Mouse (Mus musculus) forebrain, embryonic 11.5 days (tissue): ENCODE measurements around the gene Zdhhc6. TPM values are rescaled to one million over a fixed set of nuclear protein-coding genes. Genes with fewer than 3 reads are reported as not detected.

Experiments used
- ATAC-seq: fragments of 200-750 bp; cut with Nextera tagmentation; replicated peaks from 2 replicates; pipeline ENCODE4 v1.8.0; 2017; ENCODE audit warnings: moderate TSS enrichment; ENCODE audit not compliant: low FRiP score
- DNase-seq: peaks from one replicate; pipeline ENCODE4 v3.0.0-alpha.2; 2017; ENCODE audit warnings: low spot score
- H3K27ac ChIP-seq: fragments of 300-500 bp; sonication (generic); 2 replicates; pipeline ENCODE4 v1.5.1; 2014; ENCODE audit warnings: low read depth, low read length
- H3K27me3 ChIP-seq: fragments of 300-500 bp; sonication (generic); 2 replicates; pipeline ENCODE4 v1.6.1; 2014; ENCODE audit warnings: mild to moderate bottlenecking, low read length, mixed read lengths; ENCODE audit not compliant: control insufficient read depth, insufficient read depth
- H3K36me3 ChIP-seq: fragments of 300-500 bp; sonication (generic); 2 replicates; pipeline ENCODE4 v1.6.1; 2014; ENCODE audit warnings: mild to moderate bottlenecking, low read length, moderate library complexity, mixed read lengths; ENCODE audit not compliant: control insufficient read depth, insufficient read depth
- H3K4me1 ChIP-seq: fragments of 300-500 bp; sonication (generic); replicated peaks from 2 replicates; pipeline ENCODE4 v1.6.1; 2014; ENCODE audit warnings: low read length, mixed read lengths; ENCODE audit not compliant: control insufficient read depth, insufficient read depth
- H3K4me2 ChIP-seq: fragments of 300-500 bp; sonication (generic); 2 replicates; pipeline ENCODE4 v1.6.1; 2014; ENCODE audit warnings: low read depth, mild to moderate bottlenecking, low read length, moderate library complexity, mixed read lengths; ENCODE audit not compliant: severe bottlenecking
- H3K4me3 ChIP-seq: fragments of 300-500 bp; sonication (generic); 2 replicates; pipeline ENCODE4 v1.5.1; 2014; ENCODE audit warnings: low read depth, low read length
- H3K9ac ChIP-seq: fragments of 300-500 bp; sonication (generic); 2 replicates; pipeline ENCODE4 v1.6.1; 2014; ENCODE audit warnings: low read length
- H3K9me3 ChIP-seq: fragments of 300-500 bp; sonication (generic); 2 replicates; pipeline ENCODE4 v1.6.1; 2016; ENCODE audit warnings: low read length, mixed read lengths; ENCODE audit not compliant: control insufficient read depth
- WGBS: fragments of 180-500 bp; shearing (Covaris S2); extraction: QIAGEN DNeasy Blood & Tissue Kit; methylation state at CpG from one replicate; pipeline ENCODE4 v1.1.7; 2014; 5-methylcytosine and 5-hydroxymethylcytosine counted together
- polyA plus RNA-seq: library from polyadenylated mRNA; unstranded; fragments of >200 nt; fragmentation: Nextera tagmentation; extraction: Ambion mirVana; gene quantifications from 2 replicates; pipeline ENCODE4 v1.2.1, GENCODE M21; 2014

The Zdhhc6 gene
- polyA plus RNA-seq, 1 experiment from 2014 or later = 126 TPM

- DNase-seq = no peak
- H3K27me3 ChIP-seq = no peaks in the 10 kb centered on the region
- no peak for ATAC-seq
- no peak overlapping the region for H3K4me2 ChIP-seq
- no peak overlapping the region for H3K27ac ChIP-seq
- H3K4me1 ChIP-seq = no peaks in the 10 kb centered on the region; the same call in 1 of the 2 replicates
- H3K9me3 ChIP-seq = no peaks in the 10 kb centered on the region
- H3K9ac ChIP-seq = no peak overlapping the region
- H3K4me3 ChIP-seq = no peak overlapping the region
- H3K36me3 ChIP-seq = no peaks in the 10 kb centered on the region
- WGBS = 91% methylated on average over 10 of the region's 10 CpGs
Observed at GRCm38 (mm10) chr19:55337664-55338063, 21.8 kb upstream of the Zdhhc6 start.

GRCm38 (mm10) chr19:55337066-55337465 lies 21.2 kb upstream of the Zdhhc6 start:
- H3K27ac ChIP-seq = no peak overlapping the region
- H3K4me1 ChIP-seq = no peaks in the 10 kb centered on the region; the same call in 1 of the 2 replicates
- no peak for ATAC-seq
- H3K9ac ChIP-seq = no peak overlapping the region
- H3K27me3 ChIP-seq = no peaks in the 10 kb centered on the region
- no peak overlapping the region for H3K4me2 ChIP-seq
- no peak overlapping the region for H3K4me3 ChIP-seq
- DNase-seq = no peak
- H3K9me3 ChIP-seq = no peaks in the 10 kb centered on the region
- H3K36me3 ChIP-seq = no peaks in the 10 kb centered on the region
- WGBS = 79% methylated on average over 9 of the region's 9 CpGs

GRCm38 (mm10) chr19:55336441-55336840 lies 20.6 kb upstream of the Zdhhc6 start:
- Histone ChIP-seq H3K9ac (no peak overlapping the region), H3K4me2 (no peak overlapping the region), H3K27ac (no peak overlapping the region), H3K27me3 (no peaks in the 10 kb centered on the region), H3K4me3 (no peak overlapping the region), H3K36me3 (no peaks in the 10 kb centered on the region), H3K9me3 (no peaks in the 10 kb centered on the region), H3K4me1 (no peaks in the 10 kb centered on the region; the same call in 1 of the 2 replicates)
- 87% methylated on average over 12 of the region's 12 CpGs for WGBS
- ATAC-seq (no peak), DNase-seq (no peak)

- H3K9me3 ChIP-seq = no peaks in the 10 kb centered on the region
- H3K9ac ChIP-seq = no peak overlapping the region
- H3K4me2 ChIP-seq = no peak overlapping the region
- 95% methylated on average over 1 of the region's 1 CpGs for WGBS
- H3K27me3 ChIP-seq = no peaks in the 10 kb centered on the region
- no peaks in the 10 kb centered on the region; the same call in 1 of the 2 replicates for H3K4me1 ChIP-seq
- no peaks in the 10 kb centered on the region for H3K36me3 ChIP-seq
- DNase-seq (no peak), ATAC-seq (no peak)
- no peak overlapping the region for H3K4me3 ChIP-seq
- H3K27ac ChIP-seq = no peak overlapping the region
Observed at GRCm38 (mm10) chr19:55335881-55336280, 20.0 kb upstream of the Zdhhc6 start.

- peak; percentile 76 for DNase-seq
- no peak overlapping the region for H3K4me3 ChIP-seq
- H3K27me3 ChIP-seq = no peaks in the 10 kb centered on the region
- no peak overlapping the region for H3K27ac ChIP-seq
- H3K4me2 ChIP-seq = no peak overlapping the region
- no peaks in the 10 kb centered on the region for H3K36me3 ChIP-seq
- ATAC-seq = peak; percentile 66; the same call in 1 of the 2 replicates
- no peaks in the 10 kb centered on the region; the same call in 1 of the 2 replicates for H3K4me1 ChIP-seq
- no peaks in the 10 kb centered on the region for H3K9me3 ChIP-seq
- H3K9ac ChIP-seq = no peak overlapping the region
- 96% methylated on average over 8 of the region's 8 CpGs for WGBS
Observed at GRCm38 (mm10) chr19:55332641-55333268, 16.9 kb upstream of the Zdhhc6 start.

- Histone ChIP-seq H3K4me3 (no peak overlapping the region), H3K9ac (no peak overlapping the region), H3K36me3 (no peaks in the 10 kb centered on the region), H3K4me2 (no peak overlapping the region), H3K4me1 (no peaks in the 10 kb centered on the region), H3K27ac (no peak overlapping the region), H3K9me3 (no peaks in the 10 kb centered on the region), H3K27me3 (no peaks in the 10 kb centered on the region)
- DNase-seq (no peak), ATAC-seq (no peak)
- 91% methylated on average over 5 of the region's 5 CpGs for WGBS
Observed at GRCm38 (mm10) chr19:55331776-55332175, 15.9 kb upstream of the Zdhhc6 start.

GRCm38 (mm10) chr19:55327510-55327909 lies 11.7 kb upstream of the Zdhhc6 start:
- H3K27me3 ChIP-seq = no peaks in the 10 kb centered on the region
- no peaks in the 10 kb centered on the region for H3K36me3 ChIP-seq
- H3K4me3 ChIP-seq = no peak overlapping the region
- ATAC-seq (no peak), DNase-seq (no peak)
- H3K9me3 ChIP-seq = no peaks in the 10 kb centered on the region
- H3K4me2 ChIP-seq = no peak overlapping the region
- no peak overlapping the region for H3K9ac ChIP-seq
- 92% methylated on average over 4 of the region's 4 CpGs for WGBS
- no peak overlapping the region for H3K27ac ChIP-seq
- no peaks in the 10 kb centered on the region for H3K4me1 ChIP-seq

GRCm38 (mm10) chr19:55322604-55323003 lies 6.8 kb upstream of the Zdhhc6 start:
- H3K36me3 ChIP-seq = no peaks in the 10 kb centered on the region
- DNase-seq (no peak), ATAC-seq (no peak)
- H3K4me1 ChIP-seq = no peaks in the 10 kb centered on the region
- WGBS = 93% methylated on average over 8 of the region's 8 CpGs
- H3K27ac ChIP-seq = no peak overlapping the region
- H3K9me3 ChIP-seq = no peaks in the 10 kb centered on the region
- no peak overlapping the region for H3K9ac ChIP-seq
- H3K4me3 ChIP-seq = no peak overlapping the region
- H3K4me2 ChIP-seq = no peak overlapping the region
- H3K27me3 ChIP-seq = no peaks in the 10 kb centered on the region

GRCm38 (mm10) chr19:55319521-55319920 lies 3.7 kb upstream of the Zdhhc6 start:
- Histone ChIP-seq H3K27ac (no peak overlapping the region), H3K9me3 (no peaks in the 10 kb centered on the region)
- DNase-seq = no peak

More at GRCm38 (mm10) chr19:55319521-55319920, 3.7 kb upstream of the Zdhhc6 start:
- Histone ChIP-seq H3K4me3 (no peak overlapping the region), H3K4me2 (no peak overlapping the region), H3K36me3 (no peaks in the 10 kb centered on the region), H3K9ac (no peak overlapping the region), H3K27me3 (no peaks in the 10 kb centered on the region), H3K4me1 (peaks cover 6% of the 10 kb centered on the region)
- no peak for ATAC-seq
- WGBS = 83% methylated on average over 5 of the region's 5 CpGs
